ENCODE assay signal across 20 mouse cellular contexts in the genomic region with DNA sequence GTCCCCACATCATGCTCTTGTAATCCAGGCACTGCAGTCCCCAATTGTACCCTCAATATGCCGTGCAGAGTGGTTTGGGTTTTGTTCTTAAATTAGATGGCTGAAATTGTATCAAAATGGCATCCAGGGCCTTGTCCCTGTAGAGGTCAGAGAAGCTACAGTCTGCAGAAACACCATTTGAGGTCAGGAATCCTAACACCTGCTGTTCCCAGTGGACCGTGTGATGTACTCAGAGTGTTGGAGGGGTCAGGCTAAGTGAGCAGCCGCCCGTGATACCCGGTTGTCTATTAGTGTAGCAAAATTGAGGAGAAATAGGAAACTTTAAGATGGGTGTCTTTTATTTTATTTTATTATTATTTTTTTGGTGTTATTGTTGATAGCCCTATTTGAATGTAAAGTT.
DNase-seq lines count a peak whose midpoint lies in the region; ATAC-seq and TF ChIP-seq lines count a peak whose summit lies in the region.
"Had no signal": no experiment of that assay in that cellular context is flagged by ENCODE, and none has a peak within 500 bp of the region (broad histone marks: within the 10 kb centered on the region; RNA-seq: fewer than 3 reads in every experiment).

No protein-coding gene starts in this region.

- H3K4me2 ChIP-seq in embryonic facial prominence, embryonic 14.5 days (ENCODE audit: low read depth, low read length), result no peak overlapping the region
- H3K4me2 ChIP-seq in hindbrain, embryonic 14.5 days (replicated peaks), result peak overlapping the region; percentile 52
- H3K4me2 ChIP-seq in neural tube, embryonic 13.5 days, result peak overlapping the region; percentile 50
- H3K4me2 ChIP-seq: embryonic facial prominence, embryonic 12.5 days; liver, embryonic 11.5 days; lung, embryonic 15.5 days; stomach, embryonic 15.5 days had no signal

- WGBS in embryonic facial prominence, embryonic 14.5 days, result 76% methylated on average over 5 of the region's 5 CpGs
- 59% methylated on average over 5 of the region's 5 CpGs for WGBS in embryonic facial prominence, embryonic 10.5 days
- WGBS in hindbrain, embryonic 14.5 days, result 25% methylated on average over 5 of the region's 5 CpGs
- WGBS in neural tube, embryonic 13.5 days, result 22% methylated on average over 5 of the region's 5 CpGs

- TF ChIP-seq POLR2A in brain, embryonic 14.5 days (IDR thresholded peaks at IDR 0.05; ENCODE audit: borderline replicate concordance, extremely low read depth, insufficient read depth, insufficient read length, poor library complexity, severe bottlenecking), result no peak

- DNase-seq in embryonic facial prominence, embryonic 14.5 days (ENCODE audit: low spot score), result peak; percentile 19
- DNase-seq in embryonic facial prominence, embryonic 10.5 days (ENCODE audit: low spot score), result no peak
- peak; percentile 28 for DNase-seq in brain, embryonic 14.5 days (ENCODE audit: low read depth)
- DNase-seq in hindbrain, embryonic 14.5 days (ENCODE audit: low spot score), result no peak
- no peak for DNase-seq in cerebellum, adult 11-12 months
- no peak for DNase-seq in thymus, postnatal 36 days
- DNase-seq: adrenal gland, postnatal 25 days; gastrocnemius, postnatal 36 days; heart, postnatal 36 days; kidney, adult 11 months; kidney, postnatal 25 days; right cerebral cortex, adult 18-20 months; spleen, adult 18-20 months had no signal

- no peak for TF ChIP-seq CTCF in brain, embryonic 14.5 days (IDR thresholded peaks at IDR 0.05; ENCODE audit: borderline replicate concordance, extremely low read depth, insufficient read depth, insufficient read length)

- no peak for ATAC-seq in embryonic facial prominence, embryonic 14.5 days (ENCODE audit: low read depth)
- no peak for ATAC-seq in hindbrain, embryonic 14.5 days (ENCODE audit: low FRiP score)
- no peak for ATAC-seq in neural tube, embryonic 13.5 days (ENCODE audit: low read depth)
- no peak for ATAC-seq in erythroblast, adult 5-6 weeks (replicated peaks; ENCODE audit: low FRiP score, poor library complexity, severe bottlenecking)
- ATAC-seq: activated CD4-positive, CD25-positive, alpha-beta regulatory T cell, adult 4 months had no signal

- H3K4me1 ChIP-seq in embryonic facial prominence, embryonic 14.5 days (ENCODE audit: control insufficient read depth, insufficient read depth, low read length), result peaks cover 7% of the 10 kb centered on the region; the same call in 1 of the 2 replicates
- peaks cover 45% of the 10 kb centered on the region for H3K4me1 ChIP-seq in embryonic facial prominence, embryonic 10.5 days
- H3K4me1 ChIP-seq in hindbrain, embryonic 14.5 days (replicated peaks; ENCODE audit: control insufficient read depth, insufficient read depth, low read length), result peaks cover 24% of the 10 kb centered on the region
- peaks cover 47% of the 10 kb centered on the region for H3K4me1 ChIP-seq in neural tube, embryonic 13.5 days (replicated peaks)
- H3K4me1 ChIP-seq: lung, embryonic 15.5 days; stomach, embryonic 15.5 days had no signal

- H3K9ac ChIP-seq in embryonic facial prominence, embryonic 14.5 days (ENCODE audit: low read depth, low read length), result no peak overlapping the region
- H3K9ac ChIP-seq in hindbrain, embryonic 14.5 days, result no peak overlapping the region
- no peak overlapping the region for H3K9ac ChIP-seq in neural tube, embryonic 13.5 days
- H3K9ac ChIP-seq: embryonic facial prominence, embryonic 12.5 days; lung, embryonic 15.5 days; stomach, embryonic 15.5 days had no signal

- no peaks in the 10 kb centered on the region for H3K27me3 ChIP-seq in embryonic facial prominence, embryonic 14.5 days (replicated peaks; ENCODE audit: control insufficient read depth, insufficient read depth, low read length)
- no peaks in the 10 kb centered on the region for H3K27me3 ChIP-seq in embryonic facial prominence, embryonic 10.5 days (replicated peaks; ENCODE audit: low read depth, poor library complexity, severe bottlenecking)
- H3K27me3 ChIP-seq in hindbrain, embryonic 14.5 days (ENCODE audit: control insufficient read depth, insufficient read depth, low read length), result no peaks in the 10 kb centered on the region
- H3K27me3 ChIP-seq in neural tube, embryonic 13.5 days, result no peaks in the 10 kb centered on the region
- H3K27me3 ChIP-seq: embryonic facial prominence, embryonic 12.5 days; lung, embryonic 15.5 days; stomach, embryonic 15.5 days had no signal

- H3K27ac ChIP-seq in embryonic facial prominence, embryonic 14.5 days (replicated peaks; ENCODE audit: low read depth, low read length), result no peak overlapping the region
- no peak overlapping the region for H3K27ac ChIP-seq in embryonic facial prominence, embryonic 10.5 days (replicated peaks)
- H3K27ac ChIP-seq in hindbrain, embryonic 14.5 days, result peak overlapping the region; percentile 71
- H3K27ac ChIP-seq in neural tube, embryonic 13.5 days (replicated peaks), result peak overlapping the region; percentile 89
- H3K27ac ChIP-seq: embryonic facial prominence, embryonic 12.5 days; lung, embryonic 15.5 days; stomach, embryonic 15.5 days had no signal

- H3K4me3 ChIP-seq in embryonic facial prominence, embryonic 14.5 days (ENCODE audit: low read depth, low read length), result no peak overlapping the region
- no peak overlapping the region for H3K4me3 ChIP-seq in embryonic facial prominence, embryonic 10.5 days
- H3K4me3 ChIP-seq in hindbrain, embryonic 14.5 days (replicated peaks; ENCODE audit: low read length), result no peak overlapping the region
- H3K4me3 ChIP-seq in neural tube, embryonic 13.5 days, result no peak overlapping the region
- H3K4me3 ChIP-seq: embryonic facial prominence, embryonic 12.5 days; lung, embryonic 15.5 days; stomach, embryonic 15.5 days had no signal

- H3K36me3 ChIP-seq in embryonic facial prominence, embryonic 14.5 days (ENCODE audit: control insufficient read depth, insufficient read depth, low read length), result 0 out of 2 replicates have a peak, but pooled peaks cover 8% of the 10 kb centered on the region
- H3K36me3 ChIP-seq in embryonic facial prominence, embryonic 10.5 days (replicated peaks), result peaks cover 23% of the 10 kb centered on the region
- no peaks in the 10 kb centered on the region for H3K36me3 ChIP-seq in hindbrain, embryonic 14.5 days (replicated peaks; ENCODE audit: control insufficient read depth, insufficient read depth)
- H3K36me3 ChIP-seq in neural tube, embryonic 13.5 days, result no peaks in the 10 kb centered on the region
- H3K36me3 ChIP-seq: stomach, embryonic 15.5 days had no signal

- H3K9me3 ChIP-seq in embryonic facial prominence, embryonic 14.5 days (ENCODE audit: control insufficient read depth, low read length), result no peaks in the 10 kb centered on the region
- H3K9me3 ChIP-seq in embryonic facial prominence, embryonic 10.5 days, result no peaks in the 10 kb centered on the region
- H3K9me3 ChIP-seq in hindbrain, embryonic 14.5 days (ENCODE audit: control insufficient read depth, low read length), result no peaks in the 10 kb centered on the region
- no peaks in the 10 kb centered on the region for H3K9me3 ChIP-seq in neural tube, embryonic 13.5 days
- H3K9me3 ChIP-seq: embryonic facial prominence, embryonic 12.5 days; lung, embryonic 15.5 days; stomach, embryonic 15.5 days had no signal

Comparison
In these comparisons a context has a peak if more than half of its experiments do, and no peak if none do; other contexts are left out.
1. DNase-seq: peak in embryonic facial prominence, embryonic 14.5 days (single experiment) and brain, embryonic 14.5 days (single experiment); none in embryonic facial prominence, embryonic 10.5 days (single experiment), hindbrain, embryonic 14.5 days (single experiment), cerebellum, adult 11-12 months (single experiment) and thymus, postnatal 36 days (0 of 2).
2. H3K27ac ChIP-seq: peak in hindbrain, embryonic 14.5 days (single experiment) and neural tube, embryonic 13.5 days (single experiment); none in embryonic facial prominence, embryonic 14.5 days (single experiment) and embryonic facial prominence, embryonic 10.5 days (single experiment).